Comparison of ENCODE assay signal across 11 mouse cellular contexts in the genomic region with DNA sequence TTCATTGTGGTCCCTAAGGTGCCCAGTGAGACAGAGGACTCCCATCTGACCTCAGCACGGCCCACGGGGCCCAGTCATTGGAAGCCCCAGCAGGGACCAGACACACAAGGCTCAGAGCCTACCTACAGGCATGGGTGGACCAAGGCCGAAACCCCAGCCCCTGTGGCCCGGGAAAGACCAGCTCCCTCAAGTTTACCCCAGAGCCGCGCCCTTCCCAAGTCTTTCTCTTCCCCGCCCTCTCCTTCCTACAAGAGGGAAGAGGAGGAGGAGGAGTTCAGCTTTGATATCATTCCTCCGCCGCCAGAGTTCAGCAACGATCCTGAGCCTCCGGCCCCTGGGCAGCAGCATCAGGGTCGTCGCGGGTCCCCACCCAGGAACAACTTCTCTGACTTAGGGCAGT. TPM values are rescaled to one million over a fixed set of nuclear protein-coding genes. Genes with fewer than 3 reads are reported as not detected.
DNase-seq lines count a peak whose midpoint lies in the region; ATAC-seq and TF ChIP-seq lines count a peak whose summit lies in the region.
"Had no signal": no experiment of that assay in that cellular context is flagged by ENCODE, and none has a peak within 500 bp of the region (broad histone marks: within the 10 kb centered on the region; RNA-seq: fewer than 3 reads in every experiment).

No protein-coding gene starts in this region.

- H3K36me3 ChIP-seq in testis, adult 2 months (ENCODE audit: control insufficient read depth, insufficient read depth, low read length), result no peaks in the 10 kb centered on the region
- H3K36me3 ChIP-seq in heart, embryonic 16.5 days (ENCODE audit: control insufficient read depth, insufficient read depth), result no peaks in the 10 kb centered on the region
- H3K36me3 ChIP-seq in liver, embryonic 13.5 days, result no peaks in the 10 kb centered on the region
- H3K36me3 ChIP-seq in stomach, postnatal 0 days (ENCODE audit: control insufficient read depth, insufficient read depth, low read length), result no peaks in the 10 kb centered on the region

- peaks cover 15% of the 10 kb centered on the region for H3K4me1 ChIP-seq in testis, adult 2 months (ENCODE audit: control insufficient read depth, insufficient read depth, low read length)
- peaks cover 7% of the 10 kb centered on the region for H3K4me1 ChIP-seq in heart, embryonic 16.5 days (ENCODE audit: control insufficient read depth, insufficient read depth, low read length)
- peaks cover 48% of the 10 kb centered on the region for H3K4me1 ChIP-seq in liver, embryonic 13.5 days (replicated peaks)
- peaks cover 3% of the 10 kb centered on the region; the same call in 1 of the 2 replicates for H3K4me1 ChIP-seq in stomach, postnatal 0 days (replicated peaks; ENCODE audit: control insufficient read depth, insufficient read depth)

- WGBS in heart, embryonic 16.5 days, result 30% methylated on average over 13 of the region's 14 CpGs
- WGBS in liver, embryonic 13.5 days (ENCODE audit: insufficient replicate concordance), result 28% methylated on average over 14 of the region's 14 CpGs
- 36% methylated on average over 13 of the region's 14 CpGs for WGBS in stomach, postnatal 0 days

- H3K4me3 ChIP-seq in testis, adult 2 months (ENCODE audit: control insufficient read depth, low read depth, low read length), result peak overlapping the region; percentile 86
- H3K4me3 ChIP-seq in heart, embryonic 16.5 days (ENCODE audit: low read length), result peak overlapping the region; percentile 36
- peak overlapping the region; percentile 35 for H3K4me3 ChIP-seq in liver, embryonic 13.5 days (replicated peaks)
- H3K4me3 ChIP-seq in stomach, postnatal 0 days (ENCODE audit: low read depth, low read length), result peak overlapping the region; percentile 24; the same call in 1 of the 2 replicates

- peak overlapping the region; percentile 55 for H3K4me2 ChIP-seq in heart, embryonic 16.5 days (ENCODE audit: low read depth, low read length)
- peak overlapping the region; percentile 51 for H3K4me2 ChIP-seq in liver, embryonic 13.5 days
- peak overlapping the region; percentile 34 for H3K4me2 ChIP-seq in stomach, postnatal 0 days (replicated peaks; ENCODE audit: low read depth)

- no peaks in the 10 kb centered on the region for H3K27me3 ChIP-seq in testis, adult 2 months (ENCODE audit: control insufficient read depth, insufficient read depth, low read length)
- peaks cover 7% of the 10 kb centered on the region; the same call in 1 of the 2 replicates for H3K27me3 ChIP-seq in heart, embryonic 16.5 days (ENCODE audit: control insufficient read depth, insufficient read depth, low read length)
- peaks cover 37% of the 10 kb centered on the region for H3K27me3 ChIP-seq in liver, embryonic 13.5 days
- no peaks in the 10 kb centered on the region for H3K27me3 ChIP-seq in stomach, postnatal 0 days (ENCODE audit: control insufficient read depth, insufficient read depth, low read length)

- TF ChIP-seq POLR2A in testis, adult 2 months (IDR thresholded peaks at IDR 0.05; ENCODE audit: control insufficient read depth, low read depth, low read length), result no peak

- DNase-seq in testis, postnatal 10 days (ENCODE audit: low spot score), result no peak
- no peak for DNase-seq in liver, embryonic 13.5 days
- no peak for DNase-seq in stomach, postnatal 0 days (ENCODE audit: low spot score)
- no peak for DNase-seq in left cerebral cortex, postnatal 10 days (ENCODE audit: extremely low spot score in 1 of 2, low spot score in 2 of 2)
- no peak for DNase-seq in right cerebral cortex, postnatal 14 days
- DNase-seq: spleen, adult 18-20 months had no signal

- intact Hi-C loops in left cerebral cortex, postnatal 10 days (cut with DNase I), result no loop called here

- no peak overlapping the region for H3K27ac ChIP-seq in testis, adult 2 months (ENCODE audit: control insufficient read depth, insufficient read depth, low read depth, low read length)
- no peak overlapping the region for H3K27ac ChIP-seq in heart, embryonic 16.5 days (ENCODE audit: low read length)
- no peak overlapping the region for H3K27ac ChIP-seq in liver, embryonic 13.5 days
- H3K27ac ChIP-seq in stomach, postnatal 0 days (replicated peaks), result no peak overlapping the region

- ATAC-seq in heart, embryonic 16.5 days (replicated peaks; ENCODE audit: extremely low read depth, insufficient read depth, low FRiP score), result no peak
- no peak for ATAC-seq in liver, embryonic 13.5 days (ENCODE audit: low read depth)
- no peak for ATAC-seq in stomach, postnatal 0 days (ENCODE audit: low FRiP score, low TSS enrichment)
- no peak for ATAC-seq in frontal cortex, adult (ENCODE audit: low TSS enrichment)
- ATAC-seq: inflammation-experienced regulatory T-cells, adult 6 months had no signal

- no peak for TF ChIP-seq CTCF in testis, adult 2 months (IDR thresholded peaks at IDR 0.05; ENCODE audit: control insufficient read depth, insufficient read depth, insufficient replicate concordance, low read depth, low read length)
- TF ChIP-seq CTCF in stomach, postnatal 0 days (IDR thresholded peaks at IDR 0.05; ENCODE audit: low read depth), result no peak

- TF ChIP-seq EP300 in stomach, postnatal 0 days (optimal IDR thresholded peaks at IDR 0.05), result no peak

- H3K9me3 ChIP-seq in heart, embryonic 16.5 days (replicated peaks; ENCODE audit: control insufficient read depth, low read length), result no peaks in the 10 kb centered on the region
- H3K9me3 ChIP-seq in liver, embryonic 13.5 days (replicated peaks), result no peaks in the 10 kb centered on the region
- H3K9me3 ChIP-seq in stomach, postnatal 0 days (ENCODE audit: control insufficient read depth, low read length), result no peaks in the 10 kb centered on the region

- H3K9ac ChIP-seq in heart, embryonic 16.5 days (ENCODE audit: low read length), result peak overlapping the region; percentile 54
- peak overlapping the region; percentile 39; the same call in 1 of the 2 replicates for H3K9ac ChIP-seq in liver, embryonic 13.5 days
- H3K9ac ChIP-seq in stomach, postnatal 0 days (ENCODE audit: low read length), result no peak overlapping the region

RNA-seq across cellular contexts. Expression of a gene that starts 30.9 kb away (rescaled TPM):
- polyA plus RNA-seq in testis, adult 2 months (2012; rRNA removed), result 545 and 576 TPM in 2 replicates
- polyA plus RNA-seq in heart, embryonic 16.5 days (2015; fragmentation: Nextera tagmentation; extraction: Ambion mirVana), result 0.57 and 0.64 TPM in 2 replicates
- 0.78 and 0.88 TPM in 2 replicates for polyA plus RNA-seq in liver, embryonic 13.5 days (2015; fragmentation: Nextera tagmentation; extraction: Ambion mirVana)
- 0.24 and 0.45 TPM in 2 replicates for polyA plus RNA-seq in stomach, postnatal 0 days (2015; fragmentation: Nextera tagmentation; extraction: Ambion mirVana)
- total RNA-seq in left cerebral cortex, postnatal 10 days (2021), result not detected
- total RNA-seq: common myeloid progenitor, adult 5-6 weeks had no signal
- polyA plus RNA-seq: inflammation-experienced regulatory T-cells, adult 6 months had no signal

RNA-seq across cellular contexts. Expression of a gene that starts 31.6 kb away (rescaled TPM):
- polyA plus RNA-seq in testis, adult 2 months (2012; rRNA removed), result 0.53 and 0.81 TPM in 2 replicates
- polyA plus RNA-seq in heart, embryonic 16.5 days (2015; fragmentation: Nextera tagmentation; extraction: Ambion mirVana), result 0.77 and 0.92 TPM in 2 replicates
- 0.16 and 0.24 TPM in 2 replicates for polyA plus RNA-seq in liver, embryonic 13.5 days (2015; fragmentation: Nextera tagmentation; extraction: Ambion mirVana)
- 8.9 and 10.9 TPM in 2 replicates for polyA plus RNA-seq in stomach, postnatal 0 days (2015; fragmentation: Nextera tagmentation; extraction: Ambion mirVana)
- under 1 TPM; 0.30 to 0.61 TPM for total RNA-seq in left cerebral cortex, postnatal 10 days (2021)
- polyA plus RNA-seq: inflammation-experienced regulatory T-cells, adult 6 months had no signal

RNA-seq across cellular contexts. Expression of a gene that starts 34.0 kb away (rescaled TPM):
- polyA plus RNA-seq in testis, adult 2 months (2012; rRNA removed), result 15.3 and 17.3 TPM in 2 replicates
- polyA plus RNA-seq in heart, embryonic 16.5 days (2015; fragmentation: Nextera tagmentation; extraction: Ambion mirVana), result 20.3 and 20.8 TPM in 2 replicates
- 14.4 and 14.5 TPM in 2 replicates for polyA plus RNA-seq in liver, embryonic 13.5 days (2015; fragmentation: Nextera tagmentation; extraction: Ambion mirVana)
- polyA plus RNA-seq in stomach, postnatal 0 days (2015; fragmentation: Nextera tagmentation; extraction: Ambion mirVana), result 11.0 and 11.1 TPM in 2 replicates
- 10 to 100 TPM; 13.8 to 14.3 TPM for total RNA-seq in left cerebral cortex, postnatal 10 days (2021)

RNA-seq across cellular contexts. Expression of a gene that starts 36.8 kb away (rescaled TPM):
- 253 and 256 TPM in 2 replicates for polyA plus RNA-seq in testis, adult 2 months (2012; rRNA removed)
- polyA plus RNA-seq in heart, embryonic 16.5 days (2015; fragmentation: Nextera tagmentation; extraction: Ambion mirVana), result 412 and 420 TPM in 2 replicates
- polyA plus RNA-seq in liver, embryonic 13.5 days (2015; fragmentation: Nextera tagmentation; extraction: Ambion mirVana), result 387 and 400 TPM in 2 replicates
- polyA plus RNA-seq in stomach, postnatal 0 days (2015; fragmentation: Nextera tagmentation; extraction: Ambion mirVana), result 219 and 242 TPM in 2 replicates
- total RNA-seq in left cerebral cortex, postnatal 10 days (2021), result 10 to 100 TPM; 24.5 to 26.7 TPM

Comparison
In these comparisons a context has a peak if more than half of its experiments do, and no peak if none do; other contexts are left out.
1. H3K4me3 ChIP-seq: peak in every context shown above with its lines; median percentile 86 in testis, adult 2 months; 36 in heart, embryonic 16.5 days; 35 in liver, embryonic 13.5 days; 24 in stomach, postnatal 0 days.
2. RNA of a gene that starts 30.9 kb away (polyA plus RNA-seq): 545 to 576 TPM in testis, adult 2 months; 0.78 to 0.88 TPM in liver, embryonic 13.5 days, 0.57 to 0.64 TPM in heart, embryonic 16.5 days and 0.24 to 0.45 TPM in stomach, postnatal 0 days; every median in the first group is over 100 times any median in the second.
3. Peak in every context shown above with its lines, with median percentiles within 50 percentile points of each other: H3K4me2 ChIP-seq.